Mouse (Mus musculus) cortical plate, adult 2 months (tissue): ENCODE data around the gene Cyfip1. TPM values are rescaled to one million over a fixed set of nuclear protein-coding genes. Genes with fewer than 3 reads are reported as not detected.
A peak's percentile ranks its signal among the peaks of the same experiment; 100 is the strongest.

Experiments
- H3K27ac ChIP-seq: fragments of 200-500 bp; 2 replicates; pipeline ENCODE4 v1.5.1; 2012; ENCODE audit warnings: low read length, control low read depth, inconsistent platforms; ENCODE audit not compliant: insufficient read depth
- H3K4me1 ChIP-seq: fragments of 200-500 bp; 2 replicates; pipeline ENCODE4 v1.6.1; 2011; ENCODE audit warnings: low read length; ENCODE audit not compliant: control insufficient read depth, insufficient read depth
- H3K4me3 ChIP-seq: fragments of 200-500 bp; 2 replicates; pipeline ENCODE4 v1.5.1; 2011; ENCODE audit warnings: mild to moderate bottlenecking, low read length, control low read depth; ENCODE audit not compliant: insufficient read depth
- CTCF ChIP-seq: fragments of 200-500 bp; IDR thresholded peaks from 2 replicates; pipeline ENCODE4 v1.5.1; 2011; ENCODE audit warnings: mild to moderate bottlenecking, control low read depth, low read length; ENCODE audit not compliant: insufficient read depth; ENCODE audit errors: extremely low read depth
- POLR2A ChIP-seq: fragments of 200-500 bp; IDR thresholded peaks from 2 replicates; pipeline ENCODE4 v1.6.1; 2011; ENCODE audit warnings: mild to moderate bottlenecking, low read length, control low read depth; ENCODE audit not compliant: insufficient read depth; ENCODE audit errors: extremely low read depth
- polyA plus RNA-seq: library from polyadenylated mRNA; depleted of rRNA; stranded (reverse); fragments of >200 nt; gene quantifications from 2 replicates; pipeline ENCODE4 v1.2.3, GENCODE M21; 2012

The Cyfip1 gene
- polyA plus RNA-seq, 1 experiment, result 50.4 TPM

DNA sequence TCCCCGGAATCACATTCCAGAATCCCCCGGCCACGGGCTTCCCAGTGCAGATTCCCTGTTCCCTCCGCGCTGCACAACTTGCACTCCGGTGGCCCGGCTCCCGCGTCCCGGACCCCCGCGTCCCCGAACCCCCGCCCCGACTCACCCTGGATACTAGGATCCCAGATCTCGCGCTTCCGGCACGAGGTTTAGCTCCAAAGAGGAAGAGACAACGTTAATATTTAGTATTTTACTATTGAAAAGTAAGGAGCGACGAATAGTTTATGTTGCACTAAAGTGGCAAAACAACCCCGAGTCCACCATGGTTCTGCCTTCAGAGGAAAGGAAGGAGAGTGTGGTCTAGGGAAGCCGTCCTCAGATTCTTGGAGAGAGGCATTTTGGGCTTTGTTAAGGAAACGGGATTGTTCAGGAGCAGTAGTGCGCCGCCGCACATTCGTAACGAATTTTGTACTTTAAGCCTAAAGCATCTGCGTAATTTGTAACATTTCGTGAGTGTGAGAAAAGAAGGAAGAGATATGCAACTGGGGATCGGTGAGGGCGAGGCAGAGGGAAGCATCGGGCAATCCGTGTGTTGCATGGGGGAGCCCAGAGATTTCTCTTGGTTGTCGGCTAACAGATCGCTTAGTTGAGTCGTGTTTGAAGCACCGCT is 1.1 kb downstream of the Cyfip1 start:
- Histone ChIP-seq H3K4me1 (peaks cover 2% of the 10 kb centered on the region; the same call in 1 of the 2 replicates), H3K27ac (peak overlapping the region; percentile 96), H3K4me3 (peak overlapping the region; percentile 46)
- TF ChIP-seq CTCF (no peak), POLR2A (no peak)

DNA sequence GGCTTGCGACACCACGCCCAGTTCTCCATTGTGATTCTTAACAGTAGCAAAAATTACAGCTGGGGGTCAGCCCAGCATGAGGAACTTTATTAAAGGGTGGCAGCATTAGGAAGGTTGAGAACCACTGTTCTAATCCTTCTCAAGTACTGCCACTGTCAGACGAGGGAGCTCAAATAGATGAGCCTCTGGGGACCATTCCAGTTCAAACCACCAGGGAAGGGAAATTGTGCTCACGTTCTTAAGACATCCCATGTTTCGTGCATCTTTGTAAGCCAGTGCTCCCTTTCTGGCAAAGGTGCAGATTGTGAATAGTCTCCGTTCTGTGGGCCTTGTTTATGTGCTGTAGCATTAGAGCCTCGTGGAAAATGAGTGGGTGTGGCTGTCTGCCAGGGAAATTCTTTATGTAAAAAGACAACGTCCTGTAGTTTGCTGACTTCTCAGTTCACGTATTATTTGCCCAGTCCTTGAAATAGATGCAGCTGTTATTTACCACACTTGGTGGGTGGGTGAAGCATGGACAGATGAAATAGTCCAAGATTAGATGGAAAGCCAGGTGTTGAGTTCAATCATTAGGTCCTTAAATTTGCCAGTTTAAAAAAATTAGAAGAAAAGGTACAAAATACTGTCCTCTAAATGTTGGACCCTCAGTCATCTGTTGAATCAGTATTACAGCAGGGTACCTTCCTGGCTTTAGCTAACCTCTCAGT is 5.2 kb downstream of the Cyfip1 start:
- Histone ChIP-seq H3K4me3 (no peak overlapping the region), H3K27ac (no peak overlapping the region), H3K4me1 (peaks cover 15% of the 10 kb centered on the region)
- no peak for TF ChIP-seq POLR2A
- no peak for TF ChIP-seq CTCF

DNA sequence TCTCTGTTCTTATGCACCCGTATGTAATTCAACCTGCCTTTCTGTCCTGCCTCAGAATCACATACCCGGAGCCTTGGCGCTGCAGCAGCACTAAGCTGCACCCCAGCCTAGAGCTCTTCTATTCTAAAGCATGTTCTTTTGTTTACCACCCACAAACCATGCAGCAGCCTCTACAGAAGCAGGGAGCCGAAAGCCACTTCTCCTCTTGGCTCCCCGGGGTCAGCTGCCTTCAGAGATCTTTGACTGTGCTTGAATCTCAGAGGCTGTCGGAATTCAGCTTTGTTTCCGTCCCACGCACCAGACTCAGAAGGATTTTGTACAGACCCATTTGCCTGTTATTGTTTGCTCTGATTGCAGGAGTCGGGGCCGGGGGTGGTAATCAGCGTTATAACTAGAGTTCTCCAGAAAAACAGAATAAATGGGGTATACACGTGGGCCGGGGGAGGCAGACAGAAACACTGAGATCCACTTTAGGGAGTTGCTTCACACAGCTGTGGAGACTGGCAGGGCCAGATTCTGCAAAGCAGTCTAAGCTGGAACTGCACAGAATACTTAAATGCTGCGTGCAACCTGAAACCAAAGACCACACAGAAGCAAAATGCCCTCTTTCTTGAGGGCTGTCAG is 8.5 kb downstream of the Cyfip1 start:
- TF ChIP-seq POLR2A (no peak), CTCF (no peak)
- H3K4me1 ChIP-seq, result peaks cover 17% of the 10 kb centered on the region
- peak overlapping the region; percentile 86 for H3K27ac ChIP-seq
- no peak overlapping the region for H3K4me3 ChIP-seq

DNA sequence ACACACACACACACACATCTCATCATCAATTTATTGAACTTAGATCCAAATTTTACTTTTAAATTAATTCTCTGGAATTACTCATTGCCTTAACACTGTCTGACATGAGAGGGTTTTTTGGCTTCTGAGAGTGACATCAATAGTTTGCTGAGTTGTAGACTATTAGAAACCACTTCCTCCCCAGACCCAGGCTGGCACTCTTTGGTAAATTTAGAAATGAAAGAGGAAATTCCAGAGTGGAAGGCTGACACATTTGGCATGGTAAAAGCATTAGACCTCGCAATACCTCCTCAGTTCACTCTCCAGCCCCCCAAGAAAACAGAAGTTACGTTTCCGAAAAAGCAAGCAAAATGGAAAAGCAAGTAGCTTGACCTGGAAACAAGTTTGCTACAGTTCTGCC is 11.2 kb downstream of the Cyfip1 start:
- Histone ChIP-seq H3K4me3 (no peak overlapping the region), H3K27ac (no peak overlapping the region), H3K4me1 (peaks cover 21% of the 10 kb centered on the region)
- TF ChIP-seq POLR2A (no peak), CTCF (no peak)

DNA sequence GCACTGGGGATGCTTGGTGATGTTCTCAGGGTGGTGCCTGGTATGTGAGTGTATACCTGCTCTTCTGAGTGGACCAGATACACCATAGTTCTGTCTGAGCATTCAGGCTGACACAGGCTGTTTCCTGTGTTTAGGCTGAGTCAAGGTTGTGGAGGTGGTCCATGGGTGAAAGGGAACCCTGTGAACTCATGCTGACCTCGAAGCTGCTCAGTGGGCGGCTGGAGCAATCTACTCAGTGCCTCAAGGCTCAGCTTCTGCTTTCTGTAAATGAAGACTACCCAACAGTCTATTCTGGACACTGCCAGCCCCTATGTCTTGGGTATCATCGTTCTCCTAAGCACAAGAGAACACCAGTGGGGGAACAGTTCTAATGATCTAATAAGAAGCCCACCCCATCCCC is 14.1 kb downstream of the Cyfip1 start:
- H3K27ac ChIP-seq, result 0 out of 2 replicates have a peak overlapping the region, but pooled peaks have one; percentile 62
- H3K4me1 ChIP-seq, result peaks cover 24% of the 10 kb centered on the region
- H3K4me3 ChIP-seq, result no peak overlapping the region
- no peak for TF ChIP-seq POLR2A

DNA sequence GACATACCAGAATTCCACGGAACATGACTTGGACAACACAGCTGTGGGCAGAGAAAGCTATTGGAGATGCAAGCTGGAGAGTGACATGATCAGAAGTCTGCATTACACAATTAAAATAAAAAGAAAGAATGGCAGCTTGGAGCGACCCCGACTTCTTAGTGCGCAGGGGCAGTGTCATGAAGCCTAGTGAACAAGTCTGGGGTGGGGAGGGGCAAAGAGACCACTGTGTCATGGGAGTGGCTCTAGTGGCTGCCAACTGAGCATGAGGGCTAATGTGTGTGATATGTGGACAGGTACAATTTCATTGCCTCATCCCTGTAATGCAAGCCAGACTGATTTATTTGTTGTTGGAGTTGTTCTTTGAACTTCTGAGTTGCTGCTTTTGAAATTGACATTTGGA is 15.2 kb downstream of the Cyfip1 start:
- Histone ChIP-seq H3K4me1 (peaks cover 18% of the 10 kb centered on the region), H3K4me3 (no peak overlapping the region), H3K27ac (no peak overlapping the region)
- TF ChIP-seq POLR2A (no peak), CTCF (no peak)

DNA sequence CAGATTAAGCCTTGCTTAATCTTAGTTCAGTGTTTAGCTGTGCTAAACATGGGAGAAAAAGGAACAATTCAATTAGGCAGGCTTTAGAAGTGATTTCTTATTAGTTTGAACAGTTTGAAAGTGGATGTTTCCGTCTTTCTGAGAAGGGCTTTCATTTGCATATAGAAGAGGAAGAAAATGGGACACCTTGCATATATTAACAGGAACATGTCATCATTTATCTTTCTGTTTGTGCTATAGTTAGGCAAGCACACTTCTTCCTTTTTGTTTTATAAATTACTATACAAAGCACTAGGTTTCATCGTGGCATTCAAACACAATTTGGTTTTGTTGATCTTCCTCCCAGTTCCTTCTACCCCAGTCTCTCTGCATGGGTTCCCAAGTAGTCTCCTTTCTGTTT is 16.2 kb downstream of the Cyfip1 start:
- Histone ChIP-seq H3K4me3 (no peak overlapping the region), H3K27ac (peak overlapping the region; percentile 33; the same call in 1 of the 2 replicates), H3K4me1 (peaks cover 17% of the 10 kb centered on the region)
- TF ChIP-seq POLR2A (no peak), CTCF (no peak)

DNA sequence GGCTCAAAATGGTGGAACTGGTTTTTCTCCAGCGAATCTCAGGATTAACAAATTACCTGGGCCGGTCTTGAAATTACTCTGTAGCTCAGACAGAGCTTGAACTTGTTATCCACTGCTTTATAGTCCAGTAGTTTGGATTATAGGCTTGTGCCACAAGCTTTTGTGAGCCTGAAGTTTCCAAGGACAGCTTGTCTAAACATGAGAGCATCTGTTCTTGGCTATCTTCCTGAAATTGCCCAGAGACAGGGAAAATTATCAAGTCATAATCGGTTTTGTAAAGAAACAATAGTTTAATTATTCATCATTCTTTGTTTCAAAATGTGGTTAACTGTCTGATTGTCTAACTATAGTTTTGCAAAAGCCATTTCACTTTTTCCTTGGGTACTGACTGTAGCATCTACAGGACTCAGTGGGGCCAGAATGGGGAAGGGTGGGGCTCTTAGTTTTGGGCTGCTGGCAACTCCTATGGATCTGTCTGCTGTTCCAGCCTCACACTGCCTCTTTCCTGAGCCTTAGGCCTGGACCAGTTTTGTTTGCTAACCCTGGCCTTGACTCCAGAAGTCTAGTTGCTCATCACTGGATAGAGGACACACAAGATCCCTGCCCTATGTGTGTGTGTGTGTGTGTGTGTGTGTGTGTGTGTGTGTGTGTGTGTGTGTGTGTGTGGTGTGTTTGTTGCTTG is 17.4 kb downstream of the Cyfip1 start:
- Histone ChIP-seq H3K27ac (peak overlapping the region; percentile 66), H3K4me3 (no peak overlapping the region), H3K4me1 (peaks cover 17% of the 10 kb centered on the region)
- TF ChIP-seq POLR2A (no peak), CTCF (no peak)

DNA sequence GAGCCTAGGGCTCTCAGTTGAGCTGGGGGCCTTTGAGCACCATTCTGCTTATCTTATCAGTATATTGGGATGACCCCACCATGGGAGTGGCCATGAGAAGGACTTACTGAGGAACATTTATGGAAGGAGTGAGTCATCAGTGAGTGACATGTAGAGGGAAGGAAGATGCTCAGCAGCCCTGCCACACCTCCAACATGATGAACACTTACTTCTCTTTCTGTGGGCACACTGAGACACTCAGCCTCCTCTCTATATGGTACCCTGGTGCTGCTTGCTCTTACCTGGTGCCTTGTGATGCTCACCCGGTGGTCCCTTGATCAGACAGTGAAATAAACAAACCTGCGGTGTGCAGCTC is 17.9 kb downstream of the Cyfip1 start:
- Histone ChIP-seq H3K27ac (peak overlapping the region; percentile 66), H3K4me1 (peaks cover 14% of the 10 kb centered on the region), H3K4me3 (no peak overlapping the region)
- TF ChIP-seq CTCF (no peak), POLR2A (no peak)
